Mouse (Mus musculus) megakaryocyte, embryonic 14.5 days (primary cell): ENCODE data around the gene Tm4sf4. TPM values are rescaled to one million over a fixed set of nuclear protein-coding genes. Genes with fewer than 3 reads are reported as not detected.

Source experiments
- H3K27me3 ChIP-seq: replicated peaks from 2 replicates; pipeline ENCODE3; 2012; ENCODE audit warnings: inconsistent platforms
- H3K36me3 ChIP-seq: replicated peaks from 2 replicates; pipeline ENCODE3; 2012; ENCODE audit warnings: low read length, inconsistent platforms, mixed read lengths
- H3K4me1 ChIP-seq: 2 replicates; pipeline ENCODE4 v1.6.1; 2012; ENCODE audit warnings: inconsistent platforms
- H3K4me3 ChIP-seq: replicated peaks from 2 replicates; pipeline ENCODE3; 2012; ENCODE audit warnings: moderate library complexity, mild to moderate bottlenecking, inconsistent platforms
- H3K9me3 ChIP-seq: 2 replicates; pipeline ENCODE4 v1.6.1; 2012; ENCODE audit warnings: inconsistent platforms
- FLI1 ChIP-seq: IDR thresholded peaks from 2 replicates; pipeline ENCODE4 v1.6.1; 2012; ENCODE audit warnings: low read length, inconsistent platforms, mixed read lengths
- GATA1 ChIP-seq: IDR thresholded peaks from 3 replicates; pipeline ENCODE4 v1.6.1; 2012; ENCODE audit warnings: mixed read lengths, low read length, inconsistent platforms, borderline replicate concordance
- polyA plus RNA-seq: library from polyadenylated mRNA; stranded (reverse); fragments of >175 nt; gene quantifications from 2 replicates; pipeline ENCODE4 v1.2.3, GENCODE M21; 2012; ENCODE audit warnings: low replicate concordance; ENCODE audit not compliant: insufficient read depth

Tm4sf4 gene
- polyA plus RNA-seq, 1 experiment = not detected

GRCm38 (mm10) chr3:57470981-57471601 lies 46.0 kb downstream of the Tm4sf4 start:
- no peaks in the 10 kb centered on the region for H3K36me3 ChIP-seq
- H3K9me3 ChIP-seq = 0 out of 2 replicates have a peak, but pooled peaks cover 3% of the 10 kb centered on the region
- H3K27me3 ChIP-seq = no peaks in the 10 kb centered on the region
- 0 out of 2 replicates have a peak, but pooled peaks cover 3% of the 10 kb centered on the region for H3K4me1 ChIP-seq
- TF ChIP-seq FLI1 (no peak), GATA1 (no peak)
- H3K4me3 ChIP-seq = peak overlapping the region; percentile 53

GRCm38 (mm10) chr3:57472407-57472806 lies 47.3 kb downstream of the Tm4sf4 start:
- H3K27me3 ChIP-seq = no peaks in the 10 kb centered on the region

GRCm38 (mm10) chr3:57474421-57474820 lies 49.3 kb downstream of the Tm4sf4 start:
- Histone ChIP-seq H3K4me3 (no peak overlapping the region), H3K27me3 (no peaks in the 10 kb centered on the region), H3K36me3 (no peaks in the 10 kb centered on the region), H3K4me1 (0 out of 2 replicates have a peak, but pooled peaks cover 3% of the 10 kb centered on the region), H3K9me3 (0 out of 2 replicates have a peak, but pooled peaks cover 5% of the 10 kb centered on the region)
- no peak for TF ChIP-seq FLI1
- no peak for TF ChIP-seq GATA1

More at GRCm38 (mm10) chr3:57472407-57472806, 47.3 kb downstream of the Tm4sf4 start:
- Histone ChIP-seq H3K4me1 (0 out of 2 replicates have a peak, but pooled peaks cover 3% of the 10 kb centered on the region), H3K36me3 (no peaks in the 10 kb centered on the region), H3K9me3 (0 out of 2 replicates have a peak, but pooled peaks cover 5% of the 10 kb centered on the region), H3K4me3 (no peak overlapping the region)
- no peak for TF ChIP-seq GATA1
- TF ChIP-seq FLI1 = no peak

GRCm38 (mm10) chr3:57480640-57481039 lies 55.5 kb downstream of the Tm4sf4 start:
- no peak for TF ChIP-seq GATA1
- TF ChIP-seq FLI1 = no peak
- H3K4me3 ChIP-seq = no peak overlapping the region
- H3K4me1 ChIP-seq = no peaks in the 10 kb centered on the region
- H3K27me3 ChIP-seq = no peaks in the 10 kb centered on the region
- H3K36me3 ChIP-seq = no peaks in the 10 kb centered on the region
- H3K9me3 ChIP-seq = peaks cover 8% of the 10 kb centered on the region; the same call in 1 of the 2 replicates

GRCm38 (mm10) chr3:57481981-57482380 lies 56.9 kb downstream of the Tm4sf4 start:
- Histone ChIP-seq H3K9me3 (peaks cover 8% of the 10 kb centered on the region; the same call in 1 of the 2 replicates), H3K4me3 (no peak overlapping the region), H3K36me3 (no peaks in the 10 kb centered on the region), H3K27me3 (no peaks in the 10 kb centered on the region), H3K4me1 (no peaks in the 10 kb centered on the region)
- no peak for TF ChIP-seq FLI1
- TF ChIP-seq GATA1 = no peak

GRCm38 (mm10) chr3:57486068-57486467 lies 61.0 kb downstream of the Tm4sf4 start:
- TF ChIP-seq GATA1 (no peak), FLI1 (no peak)
- H3K4me3 ChIP-seq = no peak overlapping the region
- H3K27me3 ChIP-seq = no peaks in the 10 kb centered on the region
- H3K4me1 ChIP-seq = no peaks in the 10 kb centered on the region
- H3K9me3 ChIP-seq = peaks cover 17% of the 10 kb centered on the region
- H3K36me3 ChIP-seq = no peaks in the 10 kb centered on the region

- H3K4me1 ChIP-seq = no peaks in the 10 kb centered on the region
- TF ChIP-seq GATA1 = no peak
- no peak for TF ChIP-seq FLI1
- H3K9me3 ChIP-seq = peaks cover 14% of the 10 kb centered on the region
- H3K4me3 ChIP-seq = no peak overlapping the region
- H3K27me3 ChIP-seq = no peaks in the 10 kb centered on the region
- H3K36me3 ChIP-seq = no peaks in the 10 kb centered on the region
These were observed 62.5 kb downstream of the Tm4sf4 start for GRCm38 (mm10) chr3:57487455-57488153.

Other genes starting within 250 kb of the Tm4sf4 start
- not detected in 2 replicates for gene Tm4sf1, start 123.3 kb upstream of the Tm4sf4 start, polyA plus RNA-seq
- gene Wwtr1, start 150.6 kb downstream of the Tm4sf4 start, polyA plus RNA-seq = 0.17 TPM in 1 of 2 replicates, not detected in the other
- gene Commd2, start 226.4 kb downstream of the Tm4sf4 start, polyA plus RNA-seq = 24.8 and 47.5 TPM in 2 replicates